Mouse (Mus musculus) MEL (cell line): ENCODE data around the gene C1qtnf3. TPM values are rescaled to one million over a fixed set of nuclear protein-coding genes. Genes with fewer than 3 reads are reported as not detected.

Experiments
- DNase-seq: peaks from one replicate; pipeline ENCODE4 v3.0.0; 2011; ENCODE audit warnings: low read depth, low spot score
- H3K27ac ChIP-seq: 2 replicates; pipeline ENCODE4 v1.5.1; 2012; ENCODE audit warnings: low read depth, mild to moderate bottlenecking, control low read depth, low read length, moderate library complexity; ENCODE audit not compliant: control insufficient read depth
- H3K27me3 ChIP-seq, 2 experiments: fragments of 150-350 bp in 1 of 2; sonication (generic) in 1 of 2; 2 replicates each; pipeline ENCODE4 v1.6.1; 2012; ENCODE audit warnings: low read length in 2 of 2, mild to moderate bottlenecking in 2 of 2, improper control_type of control experiment in 1 of 2, moderate library complexity in 1 of 2; ENCODE audit not compliant: insufficient read depth in 2 of 2, control insufficient read depth in 1 of 2
- H3K36me3 ChIP-seq, 2 experiments: 2 replicates each; pipeline ENCODE4 v1.6.1; 2012 to 2014; ENCODE audit warnings: low read length in 2 of 2, improper control_type of control experiment in 1 of 2, inconsistent platforms in 1 of 2, mild to moderate bottlenecking in 1 of 2; ENCODE audit not compliant: insufficient read depth in 2 of 2, control insufficient read depth in 1 of 2
- H3K4me1 ChIP-seq, 2 experiments: fragments of 150-350 bp in 1 of 2; sonication (generic) in 1 of 2; 2 replicates each; pipeline ENCODE4 v1.6.1; 2012; ENCODE audit warnings: low read length in 2 of 2, improper control_type of control experiment in 1 of 2, mild to moderate bottlenecking in 1 of 2; ENCODE audit not compliant: insufficient read depth in 2 of 2, control insufficient read depth in 1 of 2
- H3K4me3 ChIP-seq, 2 experiments: fragments of 150-350 bp in 1 of 2; sonication (generic) in 1 of 2; 2 replicates each; pipeline ENCODE4 v1.5.1; 2012; ENCODE audit warnings: low read depth in 2 of 2, low read length in 2 of 2, mild to moderate bottlenecking in 2 of 2, moderate library complexity in 2 of 2, control low read depth in 1 of 2, improper control_type of control experiment in 1 of 2; ENCODE audit not compliant: control insufficient read depth in 1 of 2, insufficient read depth in 1 of 2
- H3K79me2 ChIP-seq: 2 replicates; pipeline ENCODE4 v1.6.1; 2012; ENCODE audit warnings: mild to moderate bottlenecking, low read length, moderate library complexity; ENCODE audit not compliant: control insufficient read depth, poor library complexity, insufficient read depth
- H3K9ac ChIP-seq: 2 replicates; pipeline ENCODE4 v1.6.1; 2012; ENCODE audit warnings: low read depth, mild to moderate bottlenecking, control low read depth, low read length, moderate library complexity; ENCODE audit not compliant: control insufficient read depth, poor library complexity, severe bottlenecking
- H3K9me3 ChIP-seq: fragments of 150-350 bp; sonication (generic); replicated peaks from 2 replicates; pipeline ENCODE4 v1.6.1; 2012; ENCODE audit warnings: mild to moderate bottlenecking, low read length, improper control_type of control experiment, moderate library complexity; ENCODE audit not compliant: insufficient read depth
- BHLHE40 ChIP-seq: IDR thresholded peaks from 2 replicates; pipeline ENCODE4 v1.6.1; 2012; ENCODE audit warnings: low read depth, mild to moderate bottlenecking, inconsistent platforms, low read length, improper control_type of control experiment, borderline replicate concordance
- CHD1 ChIP-seq: IDR thresholded peaks from 2 replicates; pipeline ENCODE4 v1.6.1; 2012; ENCODE audit warnings: low read depth, mild to moderate bottlenecking, inconsistent platforms, low read length, improper control_type of control experiment
- CHD2 ChIP-seq: IDR thresholded peaks from 2 replicates; pipeline ENCODE4 v1.6.1; 2011; ENCODE audit warnings: low read length, improper control_type of control experiment
- CTCF ChIP-seq, 3 experiments: IDR thresholded peaks in 2 of 3; conservative IDR thresholded peaks in 1 of 3; 2 replicates each; pipeline ENCODE4 v1.5.1; 2011 to 2012; ENCODE audit warnings: low read length in 3 of 3, low read depth in 2 of 3, mild to moderate bottlenecking in 2 of 3, improper control_type of control experiment in 1 of 3, inconsistent platforms in 1 of 3, mixed read lengths in 1 of 3, moderate library complexity in 1 of 3; ENCODE audit not compliant: control insufficient read depth in 1 of 3, insufficient read depth in 1 of 3, poor library complexity in 1 of 3, severe bottlenecking in 1 of 3
- E2F4 ChIP-seq: IDR thresholded peaks from 2 replicates; pipeline ENCODE4 v1.6.1; 2011; ENCODE audit warnings: low read depth, low read length, improper control_type of control experiment, borderline replicate concordance
- ELF1 ChIP-seq: IDR thresholded peaks from 2 replicates; pipeline ENCODE4 v1.6.1; 2014; ENCODE audit warnings: low read depth, mild to moderate bottlenecking, inconsistent platforms, low read length, improper control_type of control experiment, moderate library complexity
- EP300 ChIP-seq, 2 experiments: IDR thresholded peaks; 2 replicates each; pipeline ENCODE4 v1.6.1; 2011; ENCODE audit warnings: improper control_type of control experiment in 2 of 2, low read length in 2 of 2, low read depth in 1 of 2, mild to moderate bottlenecking in 1 of 2
- GABPA ChIP-seq: IDR thresholded peaks from 2 replicates; pipeline ENCODE4 v1.6.1; 2012; ENCODE audit warnings: low read depth, mild to moderate bottlenecking, inconsistent platforms, low read length, improper control_type of control experiment, moderate library complexity
- GATA1 ChIP-seq: IDR thresholded peaks from 2 replicates; pipeline ENCODE4 v1.6.1; 2011; ENCODE audit warnings: low read depth, low read length, improper control_type of control experiment
- KAT2A ChIP-seq: conservative IDR thresholded peaks from 2 replicates; pipeline ENCODE4 v1.6.1; 2012; ENCODE audit warnings: low read depth, low read length, improper control_type of control experiment, inconsistent platforms
- MAFK ChIP-seq: IDR thresholded peaks from 2 replicates; pipeline ENCODE4 v1.6.1; 2011; ENCODE audit warnings: low read depth, mild to moderate bottlenecking, low read length, improper control_type of control experiment, borderline replicate concordance
- MAX ChIP-seq: IDR thresholded peaks from 2 replicates; pipeline ENCODE4 v1.6.1; 2011; ENCODE audit warnings: low read length, improper control_type of control experiment
- MEF2A ChIP-seq: IDR thresholded peaks from 2 replicates; pipeline ENCODE4 v1.6.1; 2014; ENCODE audit warnings: low read depth, mild to moderate bottlenecking, inconsistent platforms, low read length, improper control_type of control experiment; ENCODE audit not compliant: poor library complexity, insufficient replicate concordance, severe bottlenecking; ENCODE audit errors: extremely low read depth
- MYC ChIP-seq: IDR thresholded peaks from 2 replicates; pipeline ENCODE4 v1.6.1; 2011; ENCODE audit warnings: low read depth, mild to moderate bottlenecking, low read length, improper control_type of control experiment, moderate library complexity
- POLR2A ChIP-seq, 2 experiments: IDR thresholded peaks; 2 replicates each; pipeline ENCODE4 v1.6.1; 2011 to 2012; ENCODE audit warnings: low read length in 2 of 2, mild to moderate bottlenecking in 2 of 2, control low read depth in 1 of 2, improper control_type of control experiment in 1 of 2, low read depth in 1 of 2, moderate library complexity in 1 of 2; ENCODE audit not compliant: control insufficient read depth in 1 of 2, insufficient read depth in 1 of 2, poor library complexity in 1 of 2
- POLR2AphosphoS5 ChIP-seq: IDR thresholded peaks from 2 replicates; pipeline ENCODE4 v1.6.1; 2012; ENCODE audit warnings: low read depth, borderline replicate concordance, mild to moderate bottlenecking, inconsistent platforms, low read length, moderate library complexity, mixed read lengths
- RCOR1 ChIP-seq: IDR thresholded peaks from 2 replicates; pipeline ENCODE4 v1.6.1; 2012; ENCODE audit warnings: low read depth, mild to moderate bottlenecking, inconsistent platforms, low read length, improper control_type of control experiment
- SIN3A ChIP-seq: IDR thresholded peaks from 2 replicates; pipeline ENCODE4 v1.6.1; 2012; ENCODE audit warnings: low read length, improper control_type of control experiment, inconsistent platforms
- SMC3 ChIP-seq: IDR thresholded peaks from 2 replicates; pipeline ENCODE4 v1.6.1; 2011; ENCODE audit warnings: low read depth, low read length, improper control_type of control experiment
- USF1 ChIP-seq: IDR thresholded peaks from 2 replicates; pipeline ENCODE4 v1.6.1; 2014; ENCODE audit warnings: low read depth, mild to moderate bottlenecking, inconsistent platforms, low read length, improper control_type of control experiment, moderate library complexity
- ZKSCAN1 ChIP-seq: IDR thresholded peaks from 2 replicates; pipeline ENCODE4 v1.6.1; 2012; ENCODE audit warnings: low read depth, mild to moderate bottlenecking, inconsistent platforms, low read length, improper control_type of control experiment, moderate library complexity
- ZMIZ1 ChIP-seq: IDR thresholded peaks from 2 replicates; pipeline ENCODE4 v1.6.1; 2012; ENCODE audit warnings: low read depth, mild to moderate bottlenecking, inconsistent platforms, low read length, improper control_type of control experiment, moderate library complexity
- polyA plus RNA-seq, 2 experiments: library from polyadenylated mRNA; stranded (reverse) in 1 of 2; unstranded in 1 of 2; fragments of >175 nt in 1 of 2; fragments of >200 nt in 1 of 2; gene quantifications; 2 replicates each; pipeline versions ENCODE4 v1.2.1 to v1.2.4; 2012; ENCODE audit warnings: low replicate concordance in 2 of 2, low read depth in 1 of 2; ENCODE audit not compliant: insufficient read length in 2 of 2, insufficient read depth in 1 of 2, missing spikeins in 1 of 2
- total RNA-seq: library from RNA; depleted of rRNA; stranded (reverse); fragments of 300-350 nt; gene quantifications from 2 replicates; pipeline ENCODE4 v1.2.3, GENCODE M21; 2012

C1qtnf3 gene
- total and polyA plus RNA-seq, 3 experiments = not detected

GRCm38 (mm10) chr15:10999832-11000231 is 47.7 kb downstream of the C1qtnf3 start:
- Histone ChIP-seq H3K79me2 (no peaks in the 10 kb centered on the region), H3K27ac (no peak overlapping the region), H3K27me3 (no peaks in the 10 kb centered on the region), H3K36me3 (no peaks in the 10 kb centered on the region), H3K4me1 (no peaks in the 10 kb centered on the region), H3K9ac (no peak overlapping the region), H3K4me3 (no peak overlapping the region), H3K9me3 (no peaks in the 10 kb centered on the region)
- DNase-seq = no peak
- TF ChIP-seq MYC = no peak
- TF ChIP-seq ZMIZ1 = no peak
- no peak for TF ChIP-seq ZKSCAN1
- TF ChIP-seq RCOR1 = no peak
- TF ChIP-seq MEF2A = no peak
- no peak for TF ChIP-seq ELF1
- TF ChIP-seq CHD2 = no peak
- TF ChIP-seq SIN3A = no peak
- no peak for TF ChIP-seq BHLHE40
- no peak for TF ChIP-seq MAFK
- TF ChIP-seq POLR2AphosphoS5 = no peak
- no peak for TF ChIP-seq EP300 (IDR thresholded peaks at IDR 0.05; ENCODE audit: low read depth in 1 of 2, low read length in 2 of 2)
- TF ChIP-seq POLR2A (IDR thresholded peaks at IDR 0.05; ENCODE audit: control insufficient read depth in 1 of 2, insufficient read depth in 1 of 2, low read depth in 1 of 2, low read length in 2 of 2, poor library complexity in 1 of 2) = no peak
- no peak for TF ChIP-seq MAX
- no peak for TF ChIP-seq SMC3
- no peak for TF ChIP-seq CTCF (IDR thresholded peaks at IDR 0.05 in 2 of 3, conservative IDR thresholded peaks at IDR 0.05 in 1 of 3; ENCODE audit: control insufficient read depth in 1 of 3, insufficient read depth in 1 of 3, low read depth in 2 of 3, low read length in 3 of 3, poor library complexity in 1 of 3, severe bottlenecking in 1 of 3)
- no peak for TF ChIP-seq GABPA
- no peak for TF ChIP-seq CHD1
- TF ChIP-seq E2F4 = no peak
- no peak for TF ChIP-seq USF1
- TF ChIP-seq, all 39 proteins: peak for 0

GRCm38 (mm10) chr15:11000421-11000820 is 48.3 kb downstream of the C1qtnf3 start, which contains the start of gene Slc45a2:
Gene Slc45a2, plus strand, starts transcription at chr15:11000721.
- no peaks in the 10 kb centered on the region for H3K79me2 ChIP-seq
- H3K9ac ChIP-seq = no peak within 1 kb of the TSS
- no peak for DNase-seq
- no peaks in the 10 kb centered on the region for H3K4me1 ChIP-seq
- no peaks in the 10 kb centered on the region for H3K9me3 ChIP-seq
- H3K27me3 ChIP-seq = no peaks in the 10 kb centered on the region
- H3K27ac ChIP-seq = no peak within 1 kb of the TSS
- no peak within 1 kb of the TSS for H3K4me3 ChIP-seq
- TF ChIP-seq ZKSCAN1 = no peak
- no peak for TF ChIP-seq ELF1
- TF ChIP-seq GATA1 = no peak
- TF ChIP-seq KAT2A = no peak
- H3K36me3 ChIP-seq = no peaks in the 10 kb centered on the region
